Mouse (Mus musculus) Muller cell, postnatal 12 days (primary cell): ENCODE results near the gene Sema4c.

Experiments used
- DNase-seq: peaks from one replicate; pipeline ENCODE4 v3.0.0-alpha.2; 2015; ENCODE audit errors: inconsistent ontology term

The Sema4c gene

DNA sequence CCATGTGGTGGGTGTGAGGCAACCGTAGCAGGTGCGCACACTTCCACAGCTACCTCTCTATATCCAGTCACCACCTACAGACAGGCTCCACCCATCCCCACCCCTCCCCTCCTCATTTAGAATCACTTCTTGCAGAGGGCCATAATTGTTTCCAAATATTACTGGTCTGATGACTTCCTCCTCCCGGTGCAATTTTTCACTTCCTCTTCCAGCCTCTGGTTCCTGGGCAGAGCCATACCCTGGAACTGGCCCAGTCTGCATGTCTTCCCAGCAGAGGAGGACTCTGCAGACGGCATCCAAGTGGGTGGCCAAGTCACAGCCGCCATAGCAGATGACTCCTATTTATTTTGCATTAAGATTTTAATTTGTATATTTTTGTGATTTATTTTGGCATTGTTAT lies 49.9 kb downstream of the Sema4c start:
- DNase-seq: no peak

- peak; percentile 28 for DNase-seq
These were observed 56.9 kb downstream of the Sema4c start for GRCm38 (mm10) chr1:36501261-36501660.
